Mouse (Mus musculus): ENCODE measurements around the gene Hes5.

Gene Hes5

DNA sequence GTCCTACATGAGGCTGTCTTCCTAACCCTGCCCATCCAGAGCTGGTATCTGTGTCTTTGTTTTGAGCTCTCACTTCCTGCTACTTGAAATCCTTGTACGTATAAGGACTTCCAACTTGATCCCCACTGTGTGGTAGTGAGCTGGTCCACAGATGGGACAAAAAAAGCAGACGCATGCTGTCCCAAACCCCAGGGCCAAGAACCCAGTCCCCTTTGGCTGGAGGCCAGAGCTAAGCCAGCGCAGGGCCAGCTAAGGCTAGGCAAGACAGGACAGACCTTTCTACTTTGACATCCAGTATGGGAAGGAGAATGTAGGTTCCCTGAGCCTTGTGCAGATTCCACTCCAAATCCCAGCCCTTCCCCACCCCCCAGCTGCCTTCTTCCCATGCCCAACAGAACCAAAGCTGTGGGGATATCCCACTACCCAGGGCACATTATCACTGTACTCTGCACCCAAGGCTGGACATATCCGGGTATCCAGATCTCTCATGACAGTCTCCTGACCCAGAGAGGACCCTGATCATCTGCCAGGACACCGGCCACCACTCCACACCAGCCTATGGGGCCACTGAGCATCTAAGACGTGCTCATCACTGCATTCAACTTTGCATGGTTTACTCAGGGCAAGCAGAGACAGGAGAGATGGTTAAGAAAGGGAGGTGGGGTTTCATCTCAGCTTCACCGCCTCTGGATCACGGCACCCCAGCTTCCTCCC, 50.7 kb downstream of the Hes5 start:
- DNase-seq (ENCODE audit: low spot score): no peak
